Mouse (Mus musculus): Measurements from ENCODE around the gene Kansl1. TPM values are rescaled to one million over a fixed set of nuclear protein-coding genes. Genes with fewer than 3 reads are reported as not detected.

Kansl1 gene
- 17.1 and 17.5 TPM in 2 replicates for polyA plus RNA-seq (2015; fragmentation: Nextera tagmentation; extraction: Ambion mirVana)

GRCm38 (mm10) chr11:104468751-104469268 is at the start of gene Kansl1:
TSS of gene Kansl1 (minus strand) at chr11:104468861.
- H3K27me3 ChIP-seq (ENCODE audit: insufficient read depth, low read length): no peaks in the 10 kb centered on the region
- under 1% methylated on average over 47 of the region's 69 CpGs for WGBS
- no peaks in the 10 kb centered on the region for H3K9me3 ChIP-seq (replicated peaks; ENCODE audit: low read length)
- no peak for TF ChIP-seq CTCF (IDR thresholded peaks at IDR 0.05; ENCODE audit: low read depth)
- peaks cover 3% of the 10 kb centered on the region; the same call in 1 of the 2 replicates for H3K36me3 ChIP-seq (ENCODE audit: insufficient read depth, low read length)
- H3K4me3 ChIP-seq (replicated peaks; ENCODE audit: low read depth, low read length): peak within 1 kb of the TSS; percentile 99
- DNase-seq (ENCODE audit: low spot score): peak; percentile 43
- H3K4me2 ChIP-seq (ENCODE audit: low read length): peak within 1 kb of the TSS; percentile 84
- no peaks in the 10 kb centered on the region for H3K4me1 ChIP-seq (replicated peaks; ENCODE audit: insufficient read depth, low read length)
- peak within 1 kb of the TSS; percentile 99 for H3K9ac ChIP-seq (ENCODE audit: low read depth, low read length)
- ATAC-seq (replicated peaks; ENCODE audit: low FRiP score, low read depth): peak; percentile 81
- H3K27ac ChIP-seq: peak within 1 kb of the TSS; percentile 66

- no peaks in the 10 kb centered on the region for H3K27me3 ChIP-seq (ENCODE audit: insufficient read depth, low read length)
- H3K36me3 ChIP-seq (ENCODE audit: insufficient read depth, low read length): peaks cover 45% of the 10 kb centered on the region
- no peaks in the 10 kb centered on the region for H3K9me3 ChIP-seq (replicated peaks; ENCODE audit: low read length)
- ATAC-seq (replicated peaks; ENCODE audit: low FRiP score, low read depth) (no peak), DNase-seq (ENCODE audit: low spot score) (no peak)
- no peak overlapping the region for H3K4me3 ChIP-seq (replicated peaks; ENCODE audit: low read depth, low read length)
- 85% methylated on average over 4 of the region's 4 CpGs for WGBS
- no peak overlapping the region for H3K27ac ChIP-seq
- no peak overlapping the region for H3K9ac ChIP-seq (ENCODE audit: low read depth, low read length)
- H3K4me1 ChIP-seq (replicated peaks; ENCODE audit: insufficient read depth, low read length): no peaks in the 10 kb centered on the region
- H3K4me2 ChIP-seq (ENCODE audit: low read length): no peak overlapping the region
- no peak for TF ChIP-seq CTCF (IDR thresholded peaks at IDR 0.05; ENCODE audit: low read depth)
These were observed 43.8 kb upstream of the Kansl1 start for GRCm38 (mm10) chr11:104512436-104512835.

- H3K27ac ChIP-seq: no peak overlapping the region
- H3K27me3 ChIP-seq (ENCODE audit: insufficient read depth, low read length): no peaks in the 10 kb centered on the region
- H3K36me3 ChIP-seq (ENCODE audit: insufficient read depth, low read length): peaks cover 46% of the 10 kb centered on the region
- 86% methylated on average over 2 of the region's 2 CpGs for WGBS
- no peak for ATAC-seq (replicated peaks; ENCODE audit: low FRiP score, low read depth)
- peak; percentile 72 for TF ChIP-seq CTCF (IDR thresholded peaks at IDR 0.05; ENCODE audit: low read depth)
- H3K4me3 ChIP-seq (replicated peaks; ENCODE audit: low read depth, low read length): no peak overlapping the region
- no peak overlapping the region for H3K9ac ChIP-seq (ENCODE audit: low read depth, low read length)
- H3K4me2 ChIP-seq (ENCODE audit: low read length): no peak overlapping the region
- H3K4me1 ChIP-seq (replicated peaks; ENCODE audit: insufficient read depth, low read length): no peaks in the 10 kb centered on the region
- peak; percentile 39 for DNase-seq (ENCODE audit: low spot score)
- H3K9me3 ChIP-seq (replicated peaks; ENCODE audit: low read length): no peaks in the 10 kb centered on the region
These were observed 41.9 kb upstream of the Kansl1 start for GRCm38 (mm10) chr11:104510606-104511005.

GRCm38 (mm10) chr11:104508455-104508854 is 39.8 kb upstream of the Kansl1 start:
- 86% methylated on average over 4 of the region's 4 CpGs for WGBS
- H3K4me2 ChIP-seq (ENCODE audit: low read length): no peak overlapping the region
- no peak overlapping the region for H3K4me3 ChIP-seq (replicated peaks; ENCODE audit: low read depth, low read length)
- H3K27ac ChIP-seq: no peak overlapping the region
- no peaks in the 10 kb centered on the region for H3K27me3 ChIP-seq (ENCODE audit: insufficient read depth, low read length)
- TF ChIP-seq CTCF (IDR thresholded peaks at IDR 0.05; ENCODE audit: low read depth): no peak
- DNase-seq (ENCODE audit: low spot score) (no peak), ATAC-seq (replicated peaks; ENCODE audit: low FRiP score, low read depth) (no peak)
- no peaks in the 10 kb centered on the region for H3K9me3 ChIP-seq (replicated peaks; ENCODE audit: low read length)
- peaks cover 54% of the 10 kb centered on the region for H3K36me3 ChIP-seq (ENCODE audit: insufficient read depth, low read length)
- H3K4me1 ChIP-seq (replicated peaks; ENCODE audit: insufficient read depth, low read length): no peaks in the 10 kb centered on the region
- no peak overlapping the region for H3K9ac ChIP-seq (ENCODE audit: low read depth, low read length)

- H3K4me1 ChIP-seq (replicated peaks; ENCODE audit: insufficient read depth, low read length): no peaks in the 10 kb centered on the region
- H3K27me3 ChIP-seq (ENCODE audit: insufficient read depth, low read length): no peaks in the 10 kb centered on the region
- 0 out of 2 replicates have a peak, but pooled peaks have one; percentile 13 for TF ChIP-seq CTCF (IDR thresholded peaks at IDR 0.05; ENCODE audit: low read depth)
- no peak overlapping the region for H3K9ac ChIP-seq (ENCODE audit: low read depth, low read length)
- H3K4me3 ChIP-seq (replicated peaks; ENCODE audit: low read depth, low read length): no peak overlapping the region
- H3K9me3 ChIP-seq (replicated peaks; ENCODE audit: low read length): no peaks in the 10 kb centered on the region
- ATAC-seq (replicated peaks; ENCODE audit: low FRiP score, low read depth) (no peak), DNase-seq (ENCODE audit: low spot score) (no peak)
- no peaks in the 10 kb centered on the region for H3K36me3 ChIP-seq (ENCODE audit: insufficient read depth, low read length)
- WGBS: 77% methylated on average over 3 of the region's 3 CpGs
- no peak overlapping the region for H3K27ac ChIP-seq
- no peak overlapping the region for H3K4me2 ChIP-seq (ENCODE audit: low read length)
These were observed 19.6 kb upstream of the Kansl1 start for GRCm38 (mm10) chr11:104488292-104488691.

DNA sequence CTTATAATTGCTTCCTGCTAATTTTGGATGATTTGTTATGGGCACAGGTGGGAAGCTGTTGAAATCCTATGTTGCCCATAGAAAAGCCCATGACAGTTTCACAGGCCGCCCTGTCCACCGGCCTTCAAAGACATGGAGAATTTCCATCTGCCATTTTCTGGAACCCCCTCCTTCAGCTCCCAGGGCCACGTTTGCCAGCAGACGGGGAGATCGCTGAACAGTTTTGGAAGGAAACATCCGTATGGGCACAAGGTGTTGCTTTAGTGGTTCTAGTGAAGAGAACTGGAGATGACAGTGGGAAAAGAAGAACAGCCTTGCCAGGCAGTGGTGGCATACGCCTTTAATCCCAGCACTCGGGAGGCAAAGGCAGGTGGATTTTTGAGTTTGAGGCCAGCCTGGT is 13.3 kb upstream of the Kansl1 start:
- 85% methylated on average over 8 of the region's 8 CpGs for WGBS
- no peaks in the 10 kb centered on the region for H3K27me3 ChIP-seq (ENCODE audit: insufficient read depth, low read length)
- ATAC-seq (replicated peaks; ENCODE audit: low FRiP score, low read depth): no peak

DNA sequence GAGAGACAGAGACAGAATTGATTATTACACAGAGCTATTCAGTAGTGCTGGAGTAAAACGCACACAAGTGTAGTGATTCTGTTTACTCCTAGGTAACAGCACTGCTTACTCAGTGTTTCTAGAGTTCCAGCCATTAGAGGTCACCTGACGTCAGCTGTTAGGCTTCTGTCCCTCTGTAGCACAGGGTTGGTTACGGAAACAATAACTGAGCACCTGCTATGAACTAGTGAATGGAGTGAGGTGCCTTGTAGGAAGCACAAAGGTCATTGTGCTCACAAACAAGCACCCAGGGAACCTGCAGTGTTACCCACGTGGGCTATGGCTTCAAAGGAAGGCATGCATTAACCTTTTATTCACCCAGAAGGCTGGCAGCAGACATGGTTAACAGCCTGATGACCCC is 10.8 kb upstream of the Kansl1 start:
- no peak for TF ChIP-seq CTCF (IDR thresholded peaks at IDR 0.05; ENCODE audit: low read depth)
- H3K9me3 ChIP-seq (replicated peaks; ENCODE audit: low read length): no peaks in the 10 kb centered on the region
- ATAC-seq (replicated peaks; ENCODE audit: low FRiP score, low read depth) (no peak), DNase-seq (ENCODE audit: low spot score) (no peak)
- H3K4me3 ChIP-seq (replicated peaks; ENCODE audit: low read depth, low read length): no peak overlapping the region
- no peak overlapping the region for H3K9ac ChIP-seq (ENCODE audit: low read depth, low read length)
- 68% methylated on average over 4 of the region's 4 CpGs for WGBS
- no peak overlapping the region for H3K27ac ChIP-seq
- H3K27me3 ChIP-seq (ENCODE audit: insufficient read depth, low read length): no peaks in the 10 kb centered on the region
- H3K4me2 ChIP-seq (ENCODE audit: low read length): no peak overlapping the region
- H3K4me1 ChIP-seq (replicated peaks; ENCODE audit: insufficient read depth, low read length): no peaks in the 10 kb centered on the region
- no peaks in the 10 kb centered on the region for H3K36me3 ChIP-seq (ENCODE audit: insufficient read depth, low read length)

More for the DNA sequence above, 13.3 kb upstream of the Kansl1 start:
- Histone ChIP-seq H3K9me3 (replicated peaks; ENCODE audit: low read length) (no peaks in the 10 kb centered on the region), H3K4me2 (ENCODE audit: low read length) (no peak overlapping the region), H3K4me1 (replicated peaks; ENCODE audit: insufficient read depth, low read length) (no peaks in the 10 kb centered on the region), H3K36me3 (ENCODE audit: insufficient read depth, low read length) (no peaks in the 10 kb centered on the region), H3K27ac (no peak overlapping the region), H3K4me3 (replicated peaks; ENCODE audit: low read depth, low read length) (no peak overlapping the region), H3K9ac (ENCODE audit: low read depth, low read length) (no peak overlapping the region)
- TF ChIP-seq CTCF (IDR thresholded peaks at IDR 0.05; ENCODE audit: low read depth): no peak
- no peak for DNase-seq (ENCODE audit: low spot score)

All from kidney, postnatal 0 days (tissue).